Mouse (Mus musculus): Measurements from ENCODE around the gene Chad. TPM values are rescaled to one million over a fixed set of nuclear protein-coding genes. Genes with fewer than 3 reads are reported as not detected.

Chad gene
- 0.01 and 0.02 TPM in 2 replicates for polyA plus RNA-seq (2012; rRNA removed)

GRCm38 (mm10) chr11:94564437-94565150 is at the start of gene Chad:
Chad (plus strand) TSS chr11:94565047.

GRCm38 (mm10) chr11:94521219-94521843 is 43.5 kb upstream of the Chad start, which contains the start of gene Mycbpap:
Mycbpap (minus strand) TSS chr11:94521742.

DNA sequence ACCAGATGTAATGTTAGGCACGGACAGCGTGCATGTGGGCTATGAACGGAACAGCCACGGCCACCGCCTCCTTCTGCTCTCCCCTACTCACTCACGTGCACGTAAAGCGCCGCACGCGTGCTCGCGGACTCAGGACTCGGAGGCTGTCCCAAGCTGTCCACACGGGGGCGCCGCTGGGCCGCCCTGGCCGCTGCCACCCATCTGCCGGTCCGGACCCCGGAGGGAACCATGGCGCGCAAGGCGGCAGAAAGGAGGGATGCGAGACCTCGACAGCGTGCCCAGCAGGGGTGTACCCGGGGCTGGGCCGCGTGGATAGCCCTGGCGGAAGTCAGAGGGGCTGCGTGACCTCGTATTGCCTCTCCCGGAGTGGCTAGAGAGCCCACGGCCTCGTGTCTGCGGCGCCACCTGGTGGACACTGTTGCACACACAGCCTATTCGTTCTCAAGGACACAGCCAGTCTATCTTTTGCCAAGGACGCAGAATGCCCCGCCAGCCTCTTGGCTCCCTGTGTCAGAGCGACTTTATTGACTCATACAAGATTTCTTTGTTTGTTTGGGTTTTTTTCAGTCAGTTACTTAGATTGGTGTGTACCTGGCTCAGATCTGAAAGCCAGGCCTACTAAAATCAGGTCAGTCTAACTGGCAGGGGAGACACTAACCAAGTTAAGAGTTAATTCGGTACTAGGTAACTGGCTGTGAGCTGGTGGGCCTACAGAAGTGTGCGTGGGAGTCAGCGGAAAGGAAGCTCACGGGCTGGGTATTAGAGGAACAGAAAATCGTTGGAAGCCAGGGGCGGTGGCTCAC is 15.8 kb upstream of the Chad start, which contains the start of gene Rsad1:
Gene Rsad1 (minus strand): TSS at position 368 of the 803 bp plus-strand sequence.

DNA sequence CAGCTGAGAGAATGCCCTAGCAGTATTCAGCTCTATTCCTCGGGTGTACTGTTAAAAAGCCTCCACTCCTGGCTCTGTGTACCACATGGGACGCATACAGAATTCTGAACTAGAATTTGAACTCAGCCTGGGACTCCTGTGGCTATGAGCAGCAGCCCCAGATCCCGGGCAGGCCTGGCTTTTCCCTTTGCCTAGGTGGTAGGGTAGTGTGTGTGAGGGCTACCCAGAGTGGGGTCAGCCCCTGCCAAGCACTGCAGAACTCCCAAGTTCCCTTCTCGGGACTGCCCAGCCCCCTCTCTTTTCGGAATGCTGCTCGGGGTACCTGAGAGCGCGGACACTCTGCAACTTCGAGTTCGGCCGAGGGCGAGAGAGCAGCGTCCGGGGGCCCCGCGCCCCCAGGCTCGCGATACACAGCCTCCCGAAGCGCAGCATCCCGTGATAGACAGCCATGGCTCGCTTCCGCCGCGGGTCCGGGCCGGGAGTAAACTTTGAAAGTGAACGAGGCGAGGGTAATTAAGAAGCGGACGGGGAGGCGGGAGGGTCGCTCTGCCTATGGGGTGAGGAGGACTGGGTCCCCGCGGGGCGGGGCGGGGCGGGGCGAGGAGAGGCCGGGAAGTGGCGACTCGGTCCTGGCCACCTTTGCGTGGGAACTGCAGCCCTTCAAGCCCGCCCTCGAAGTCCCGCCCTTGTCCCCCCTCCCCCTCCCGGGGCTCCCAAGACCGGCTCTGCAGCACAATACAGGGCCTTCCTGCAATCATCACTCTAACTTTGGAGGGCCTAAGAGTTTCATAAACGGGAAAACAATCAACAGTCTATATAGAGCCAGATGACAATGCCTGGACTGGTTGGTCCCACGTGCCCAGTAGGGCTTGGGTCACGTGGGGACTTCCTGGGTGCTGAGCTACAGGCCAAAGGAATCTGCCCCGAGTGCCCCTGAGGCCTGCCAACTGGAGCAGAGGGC is 36.8 kb downstream of the Chad start, which contains the start of gene Acsf2:
Gene Acsf2 (minus strand): TSS at position 551 of the 961 bp plus-strand sequence.

Other genes starting within 250 kb of the Chad start
- 31.9 and 40.2 TPM in 2 replicates for gene Luc7l3, start 243.1 kb upstream of the Chad start, polyA plus RNA-seq (2012; rRNA removed)
- 17.1 and 18.6 TPM in 2 replicates for gene Ankrd40, start 237.0 kb upstream of the Chad start, polyA plus RNA-seq (2012; rRNA removed)
- 5.2 and 6.1 TPM in 2 replicates for gene Abcc3, start 172.1 kb upstream of the Chad start, polyA plus RNA-seq (2012; rRNA removed)
- gene Cacna1g, start 90.8 kb upstream of the Chad start, polyA plus RNA-seq (2012; rRNA removed): 0.77 and 2.2 TPM in 2 replicates
- not detected in 2 replicates for gene Spata20, start 78.9 kb upstream of the Chad start, polyA plus RNA-seq (2012; rRNA removed)
- gene Epn3, start 65.1 kb upstream of the Chad start, polyA plus RNA-seq (2012; rRNA removed): 0.07 and 0.10 TPM in 2 replicates
- 0.21 and 0.26 TPM in 2 replicates for gene Mycbpap, start 43.3 kb upstream of the Chad start, polyA plus RNA-seq (2012; rRNA removed)
- 1.5 and 2.1 TPM in 2 replicates for gene Rsad1, start 15.8 kb upstream of the Chad start, polyA plus RNA-seq (2012; rRNA removed)
- 8.3 and 8.5 TPM in 2 replicates for gene Acsf2, start 36.8 kb downstream of the Chad start, polyA plus RNA-seq (2012; rRNA removed)
- 39.4 and 42.3 TPM in 2 replicates for gene Lrrc59, start 64.7 kb downstream of the Chad start, polyA plus RNA-seq (2012; rRNA removed)
- gene Mrpl27, start 88.7 kb downstream of the Chad start, polyA plus RNA-seq (2012; rRNA removed): 56.6 and 60.5 TPM in 2 replicates
- gene Eme1, start 88.9 kb downstream of the Chad start, polyA plus RNA-seq (2012; rRNA removed): 6.0 and 6.5 TPM in 2 replicates
- 3.7 and 4.1 TPM in 2 replicates for gene Xylt2, start 112.5 kb downstream of the Chad start, polyA plus RNA-seq (2012; rRNA removed)
- gene Gm11541, start 139.5 kb downstream of the Chad start, polyA plus RNA-seq (2012; rRNA removed): not detected in 2 replicates
- not detected in 2 replicates for gene Cdc34b, start 176.7 kb downstream of the Chad start, polyA plus RNA-seq (2012; rRNA removed)
- gene Tmem92, start 217.7 kb downstream of the Chad start, polyA plus RNA-seq (2012; rRNA removed): not detected in 2 replicates

All from liver, embryonic 18 days (tissue).